Mouse (Mus musculus): ENCODE measurements around the gene Maml1.
A peak's percentile ranks its signal among the peaks of the same experiment; 100 is the strongest.

Maml1 gene

DNA sequence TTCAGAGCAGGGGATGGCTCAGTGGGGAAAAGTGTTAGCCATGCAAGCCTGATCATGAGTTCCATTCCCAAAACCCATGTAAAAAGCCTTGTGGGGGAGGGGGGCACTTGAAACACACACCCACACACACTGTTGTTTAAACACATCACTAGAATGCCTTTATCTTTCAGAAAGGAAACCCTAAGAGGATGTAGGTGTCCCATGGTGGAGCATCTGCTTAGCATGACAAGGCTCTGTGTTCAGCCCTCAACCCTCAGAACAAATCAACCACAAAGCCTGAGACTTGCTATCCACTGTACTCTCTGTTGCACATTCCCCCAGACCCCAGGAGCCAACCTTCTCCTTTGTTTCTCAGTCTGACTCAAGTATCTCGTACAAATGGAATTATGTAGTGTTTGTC lies 12.1 kb downstream of the Maml1 start:
- no peak for DNase-seq (ENCODE audit: low spot score in 2 of 2)

DNA sequence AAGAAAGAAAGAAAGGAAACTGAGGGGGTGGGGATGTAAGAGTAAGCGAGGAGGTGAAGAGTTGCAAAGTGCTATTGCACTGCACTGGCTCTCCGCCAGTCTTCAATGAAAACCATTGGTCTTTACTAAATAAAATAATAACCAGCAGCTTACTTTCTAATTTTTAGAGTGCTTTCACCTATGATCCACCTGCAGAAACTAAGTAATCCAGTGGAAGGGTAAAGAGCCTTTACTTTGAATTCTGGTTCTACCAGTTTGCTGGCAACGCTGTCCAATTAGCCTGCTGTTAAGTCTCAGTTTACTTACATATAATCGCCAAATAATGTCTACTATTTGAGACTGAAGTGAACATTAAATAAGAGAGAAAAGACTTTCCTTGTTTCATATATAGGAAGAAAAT lies 13.1 kb downstream of the Maml1 start:
- no peak for DNase-seq (ENCODE audit: low spot score in 2 of 2)

DNA sequence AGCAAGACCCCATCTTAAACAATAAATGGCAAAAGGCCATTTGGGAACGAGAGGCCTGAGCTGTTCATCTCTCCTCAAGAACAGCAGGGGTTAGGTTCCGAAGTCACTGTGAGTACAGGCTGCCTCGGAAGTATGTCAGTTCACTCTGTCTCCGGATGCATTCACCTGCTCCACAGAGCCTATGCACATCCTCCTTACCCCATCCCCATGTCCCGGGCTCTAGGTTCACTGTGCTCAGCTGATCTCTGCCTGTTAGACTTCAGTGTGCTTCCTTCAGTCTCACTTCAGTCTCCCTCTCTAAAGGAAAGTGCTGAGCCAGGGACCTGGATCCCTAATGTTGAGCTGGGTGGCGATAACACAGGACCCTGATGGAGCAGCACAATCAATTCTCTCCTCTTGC lies 14.4 kb downstream of the Maml1 start:
- no peak for DNase-seq (ENCODE audit: low spot score in 2 of 2)

DNA sequence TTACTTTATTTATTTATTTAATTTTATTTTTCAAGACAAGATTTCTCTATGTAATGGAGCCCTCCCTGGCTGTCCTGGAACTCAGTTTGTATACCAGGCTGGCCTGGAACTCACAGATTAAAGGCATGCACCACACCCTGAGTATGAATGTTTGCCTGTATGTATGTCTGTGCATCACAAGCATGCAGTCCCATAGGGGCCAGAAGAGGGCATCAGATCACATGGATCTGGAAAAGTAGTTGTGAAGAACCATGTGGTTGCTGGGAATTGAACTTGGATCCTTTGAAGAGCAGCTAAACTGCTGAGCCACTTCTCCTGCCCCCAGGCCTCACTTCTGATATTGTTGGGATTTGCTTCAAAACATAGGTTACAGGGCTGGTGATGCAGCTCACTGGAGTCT lies 15.1 kb downstream of the Maml1 start:
- no peak for DNase-seq (ENCODE audit: low spot score in 2 of 2)

DNA sequence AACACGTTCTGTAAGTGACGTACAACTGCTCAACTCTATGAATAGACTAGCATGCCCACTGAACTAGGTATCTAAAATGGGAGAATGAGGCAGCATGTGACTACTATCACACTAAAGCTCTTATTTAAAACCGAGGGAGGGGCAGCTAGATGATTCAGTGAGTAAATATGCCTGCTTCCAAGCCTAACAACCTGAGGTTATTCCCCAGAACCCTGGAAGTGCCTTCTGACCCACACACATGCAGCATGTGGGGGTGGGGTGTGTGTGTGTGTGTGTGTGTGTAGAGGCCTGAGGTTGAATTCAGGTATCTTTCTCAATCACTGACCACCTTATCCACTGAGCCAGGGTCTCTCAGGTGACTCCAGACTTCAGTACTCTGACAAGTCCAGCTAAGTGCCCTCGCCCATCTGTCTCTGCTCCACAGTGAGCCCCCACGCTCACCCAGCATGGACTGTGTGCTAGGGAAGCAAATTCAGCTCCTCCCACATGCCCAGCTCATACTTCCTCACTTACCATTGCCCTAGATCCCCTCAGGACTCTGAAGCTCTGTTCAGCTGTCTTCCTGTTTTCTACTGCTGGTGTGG lies 16.5 kb downstream of the Maml1 start:
- peak in 1 of 2 experiments; percentile 38 for DNase-seq (ENCODE audit: low spot score in 2 of 2)

DNA sequence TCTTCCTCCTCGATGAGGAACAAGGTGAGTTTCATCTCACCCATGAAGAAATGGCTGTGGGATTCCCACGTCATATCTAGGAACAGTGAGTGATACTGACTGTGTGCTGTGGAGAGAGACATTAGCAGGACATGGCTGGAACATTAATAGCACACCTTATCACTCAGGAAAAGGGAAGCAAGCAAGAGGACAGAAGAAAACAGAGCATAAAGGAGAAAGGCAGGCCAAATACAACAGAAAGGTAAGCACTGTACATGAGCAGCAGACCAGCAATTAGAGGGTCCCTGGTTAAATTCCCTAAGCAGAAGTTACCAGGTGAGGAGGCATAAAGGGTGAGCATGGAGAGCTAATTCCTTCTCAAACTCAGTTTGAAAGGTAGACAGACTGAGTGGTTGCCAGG lies 17.0 kb downstream of the Maml1 start:
- peak in 1 of 2 experiments; percentile 9 for DNase-seq (ENCODE audit: low spot score in 2 of 2)

DNA sequence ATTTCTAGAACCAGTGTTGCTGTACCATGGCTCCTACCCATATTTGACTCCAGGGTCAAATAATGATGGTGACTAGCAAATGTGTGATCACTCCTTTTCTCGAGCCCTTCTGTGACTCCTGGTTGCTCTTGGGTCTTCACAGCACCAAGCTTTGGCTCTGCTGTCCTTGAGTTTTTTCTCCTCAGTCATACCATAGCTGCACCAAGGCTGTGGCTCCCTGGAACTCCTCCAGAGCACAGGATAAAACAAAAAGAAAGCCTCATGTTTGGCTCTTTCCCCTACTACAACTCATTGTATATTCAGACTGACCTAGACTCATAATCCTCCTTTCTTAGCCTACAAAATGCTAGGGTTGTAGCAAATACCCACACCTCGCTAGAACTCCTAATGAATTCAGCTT lies 19.3 kb downstream of the Maml1 start:
- peak in 1 of 2 experiments; percentile 13 for DNase-seq (ENCODE audit: low spot score in 2 of 2)

DNA sequence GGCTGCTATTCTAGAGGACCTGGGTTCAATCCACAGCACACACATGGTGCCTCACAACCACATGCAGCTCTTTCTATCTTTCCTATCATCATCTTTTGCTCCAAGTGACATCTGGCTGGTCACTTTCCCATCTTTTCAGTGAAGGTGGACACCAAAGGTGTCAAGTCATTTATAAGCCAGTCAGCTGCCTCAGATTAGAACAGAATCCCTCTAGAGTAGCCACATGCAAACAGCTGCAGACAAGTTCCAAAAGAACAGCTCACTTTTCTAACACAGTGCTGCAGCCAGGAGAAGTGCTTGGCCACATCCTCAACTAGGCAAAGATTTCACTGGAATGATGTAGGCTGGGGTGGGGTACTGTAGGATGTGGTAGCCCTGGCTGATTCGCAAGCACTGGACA lies 22.2 kb downstream of the Maml1 start:
- no peak for DNase-seq (ENCODE audit: low spot score in 2 of 2)

DNA sequence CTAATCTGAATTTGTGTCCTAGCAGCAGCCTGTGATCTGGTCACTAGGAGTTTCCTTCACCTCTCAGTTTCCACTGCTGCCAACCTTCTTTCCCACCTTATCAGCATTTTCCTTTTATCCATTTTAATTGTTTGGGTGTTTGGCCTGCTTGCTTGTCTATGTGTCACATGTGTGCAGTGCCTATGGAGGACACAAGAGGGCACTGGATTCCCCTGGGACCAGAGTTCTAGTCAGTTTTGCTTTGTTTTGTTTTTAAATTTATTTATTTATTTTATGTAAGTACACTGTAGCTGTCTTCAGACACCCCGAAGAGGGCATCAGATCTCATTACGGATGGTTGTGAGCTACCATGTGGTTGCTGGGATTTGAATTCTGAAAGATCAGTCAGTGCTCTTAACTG lies 22.9 kb downstream of the Maml1 start:
- no peak for DNase-seq (ENCODE audit: low spot score in 2 of 2)

DNA sequence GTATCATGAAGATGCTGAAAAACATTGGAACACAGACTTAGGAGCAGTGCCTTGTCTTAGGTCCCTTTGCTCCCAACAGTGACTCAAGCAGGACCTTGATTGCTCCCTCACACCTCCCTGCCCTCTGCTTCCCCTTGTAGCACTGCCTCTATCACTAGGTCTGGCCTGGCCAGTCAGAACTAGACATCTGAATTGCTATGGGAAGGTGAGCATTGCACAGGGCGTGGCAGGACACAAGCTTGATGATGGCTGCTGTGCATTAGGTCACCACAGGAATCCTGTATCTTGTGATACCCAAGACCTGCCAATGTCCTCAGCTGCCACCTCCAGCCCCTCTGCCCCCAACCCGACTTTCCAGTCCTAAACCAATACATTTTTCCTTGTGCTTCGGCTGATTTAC lies 25.1 kb downstream of the Maml1 start:
- DNase-seq (ENCODE audit: low spot score in 2 of 2), result no peak

DNA sequence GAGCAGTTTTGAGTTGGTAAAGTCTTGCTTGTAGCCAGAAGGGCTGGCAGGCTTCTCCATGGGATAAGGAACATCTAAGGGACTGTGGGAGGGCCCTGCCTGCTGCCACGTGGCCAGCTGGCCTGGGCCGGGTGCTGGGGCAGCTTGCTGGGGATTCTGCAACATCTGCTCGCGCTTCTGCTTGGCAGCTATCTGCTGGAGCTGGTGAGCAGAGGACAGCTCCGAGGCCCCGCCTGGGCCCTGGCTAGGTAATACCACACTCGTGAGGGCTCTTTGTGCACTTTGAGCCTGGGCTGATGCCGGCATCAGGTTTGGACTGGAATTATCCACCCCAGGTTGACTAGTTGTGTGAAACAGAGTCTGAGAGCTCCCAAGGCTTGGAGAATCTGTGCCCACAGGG lies 26.2 kb downstream of the Maml1 start:
- no peak for DNase-seq (ENCODE audit: low spot score in 2 of 2)

DNA sequence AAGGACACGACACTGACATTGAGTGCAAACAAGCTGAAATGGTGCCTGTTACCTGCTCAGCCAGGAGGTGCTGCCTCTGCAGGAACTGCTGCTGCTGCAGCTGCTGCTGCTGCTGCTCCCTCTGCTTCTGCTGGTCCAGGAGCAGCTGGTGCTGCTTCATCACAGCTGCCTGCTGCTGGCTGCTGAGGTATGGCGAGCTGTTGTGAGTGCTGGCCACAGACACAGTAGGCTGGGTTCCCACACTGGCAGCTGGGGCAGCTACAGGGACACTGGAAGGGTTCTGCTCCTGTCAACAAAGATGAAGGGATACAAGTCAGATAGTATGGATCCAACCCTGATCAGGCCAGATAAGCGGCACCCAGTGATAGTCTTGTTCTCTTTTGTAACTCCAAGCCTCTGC lies 28.9 kb downstream of the Maml1 start:
- DNase-seq (ENCODE audit: low spot score in 2 of 2), result no peak

DNA sequence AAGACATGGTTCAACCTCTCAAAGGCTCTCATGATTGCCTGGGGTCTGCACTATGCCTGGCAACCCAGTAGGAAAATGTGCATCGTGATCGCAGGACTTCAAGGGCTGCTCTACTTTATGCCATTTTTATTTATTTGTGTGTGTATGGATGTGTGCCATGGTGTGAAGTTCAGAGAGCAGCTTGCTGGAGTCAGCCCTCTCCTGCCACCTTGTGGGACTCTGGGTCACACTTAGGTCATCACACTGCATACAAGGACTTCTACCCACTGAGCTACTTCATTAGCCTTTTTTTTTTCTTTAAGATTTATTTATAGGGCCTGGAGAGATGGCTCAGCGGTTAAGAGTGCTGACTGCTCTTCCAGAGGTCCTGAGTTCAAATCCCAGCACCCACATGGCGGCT lies 30.1 kb downstream of the Maml1 start:
- no peak for DNase-seq (ENCODE audit: low spot score in 2 of 2)

DNA sequence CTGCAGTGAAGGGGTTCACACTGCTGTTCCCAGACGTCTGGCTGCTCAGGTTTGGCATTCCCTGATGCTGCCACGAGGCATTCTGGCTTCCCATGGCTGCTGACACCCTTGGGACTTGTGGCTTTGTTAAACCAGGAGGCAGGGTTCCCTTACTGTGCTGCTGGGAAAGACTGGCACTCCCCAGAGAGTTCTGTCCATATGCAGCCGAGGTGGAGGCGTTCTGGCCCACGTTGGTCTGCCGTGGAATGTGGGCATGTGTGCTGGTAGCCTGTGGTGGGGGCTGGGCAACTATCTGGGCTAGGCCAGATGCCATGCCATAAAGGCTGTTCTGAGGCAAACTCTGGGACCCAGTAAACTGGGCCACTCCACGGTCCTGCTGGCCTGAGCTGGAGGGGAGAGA lies 33.8 kb downstream of the Maml1 start:
- no peak for DNase-seq (ENCODE audit: low spot score in 2 of 2)

DNA sequence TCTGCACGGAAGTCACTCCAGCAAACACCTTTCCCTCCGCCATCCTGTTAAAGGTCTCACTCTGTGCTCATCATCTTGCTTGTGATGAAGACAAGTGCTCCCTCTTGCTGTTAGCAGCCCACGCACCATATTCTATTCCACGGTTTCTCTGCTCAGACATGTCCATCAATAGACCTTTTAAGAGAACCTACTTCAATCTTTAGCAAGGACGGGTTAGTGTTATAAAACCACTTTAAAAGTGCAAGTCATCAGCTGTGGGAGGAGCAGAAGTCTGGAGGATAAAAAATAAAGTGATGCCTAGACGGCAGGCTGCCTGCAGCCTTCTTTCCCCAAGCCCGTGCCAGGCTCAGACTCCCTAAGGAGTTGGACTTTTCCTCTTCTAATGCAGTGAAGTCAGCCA lies 35.5 kb downstream of the Maml1 start:
- no peak for DNase-seq (ENCODE audit: low spot score in 2 of 2)

DNA sequence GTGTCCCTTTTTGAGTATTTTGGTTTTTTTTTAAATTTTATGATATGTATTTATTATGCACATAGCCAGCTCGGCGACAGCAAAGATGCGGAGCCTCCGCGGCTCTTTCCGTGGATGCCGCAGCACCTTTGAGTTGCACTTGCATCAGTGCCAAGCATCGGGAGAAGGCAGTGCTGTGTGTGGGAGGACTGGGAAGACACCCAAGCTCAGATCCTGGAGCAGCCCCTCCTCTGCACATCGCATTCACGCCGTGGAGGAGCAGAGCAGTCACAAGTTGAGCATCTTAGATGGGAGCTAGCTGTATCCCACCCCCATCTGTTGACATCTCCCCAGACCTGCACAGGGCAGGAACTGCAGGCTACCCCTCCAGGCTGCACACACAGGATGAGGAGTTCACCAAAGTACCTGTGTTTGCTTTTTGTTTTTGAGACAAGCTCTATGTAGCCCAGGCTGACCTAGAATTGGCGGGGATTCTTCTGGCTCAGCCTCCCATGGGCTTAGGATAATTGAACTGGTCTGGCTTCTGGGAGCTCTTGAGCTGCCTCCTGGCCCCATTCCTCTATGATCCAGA lies 38.0 kb downstream of the Maml1 start:
- peak; percentile 91 to 93 for DNase-seq (ENCODE audit: low spot score in 2 of 2)

DNA sequence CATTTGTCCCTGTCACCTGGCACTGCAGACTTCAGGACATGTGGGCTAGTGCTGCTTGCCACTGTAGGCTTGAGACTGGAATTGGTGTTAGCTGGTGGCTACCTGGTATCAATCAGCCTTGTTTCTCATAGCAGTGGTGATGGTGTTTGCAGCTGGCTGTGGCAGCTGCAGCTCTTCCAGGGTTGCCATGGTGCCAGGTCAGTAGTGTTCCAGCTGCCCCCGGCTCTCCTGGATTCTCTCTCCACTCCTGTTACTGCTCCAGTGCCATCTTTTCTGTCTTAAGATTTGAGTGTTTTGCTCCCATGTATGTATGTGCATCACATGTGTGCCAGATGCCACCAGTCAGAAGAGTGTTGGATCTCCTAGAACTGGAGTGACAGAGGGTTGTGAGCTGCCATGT lies 38.7 kb downstream of the Maml1 start:
- no peak for DNase-seq (ENCODE audit: low spot score in 2 of 2)

DNA sequence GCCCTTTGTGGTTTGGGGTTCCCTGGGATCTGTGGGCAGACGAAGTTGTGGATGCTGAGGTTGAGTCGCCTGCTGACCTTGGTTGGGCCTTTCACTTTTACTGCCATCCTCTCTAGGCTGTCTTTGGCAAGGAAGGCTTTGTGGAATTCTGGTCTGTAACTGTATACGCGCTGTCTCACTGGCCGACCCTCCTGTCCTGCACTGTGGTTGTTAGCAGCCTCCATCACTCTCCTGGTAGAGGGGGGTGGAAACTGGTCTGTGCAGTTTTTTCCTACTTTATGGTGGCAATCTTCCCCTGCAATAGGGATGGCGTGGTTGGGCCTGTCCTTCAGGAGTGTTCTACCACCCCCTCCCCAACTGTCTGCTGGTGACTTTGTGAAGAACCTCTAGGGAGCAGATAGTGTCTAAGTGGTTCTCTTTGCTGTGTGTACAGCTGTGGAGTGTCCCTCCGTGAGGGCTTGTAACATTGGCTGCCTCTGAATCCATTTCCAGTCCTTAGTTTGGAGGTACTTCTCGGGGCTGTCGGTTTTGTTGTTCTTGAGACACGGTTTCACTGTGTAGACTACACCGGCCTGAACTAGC lies 39.3 kb downstream of the Maml1 start:
- no peak for DNase-seq (ENCODE audit: low spot score in 2 of 2)

DNA sequence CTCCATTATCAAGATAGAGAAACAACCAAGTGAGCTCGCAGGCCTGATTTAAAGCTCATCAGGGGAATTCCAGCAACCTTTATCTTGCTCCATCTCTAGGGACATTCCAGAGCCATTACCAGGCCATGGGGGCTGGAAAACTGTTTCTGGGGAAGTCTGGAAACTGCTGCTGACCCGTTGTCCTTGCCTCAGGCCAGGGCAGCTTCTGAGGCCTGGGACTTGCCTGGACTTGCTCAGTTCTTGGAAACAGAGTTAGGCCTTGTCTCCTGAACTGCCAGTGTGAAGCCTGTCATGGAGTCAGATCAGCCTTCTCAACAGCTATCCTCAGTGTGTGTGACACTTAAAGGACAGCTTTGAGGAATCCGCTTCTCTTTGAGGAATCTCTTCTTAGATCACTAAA lies 39.9 kb downstream of the Maml1 start:
- no peak for DNase-seq (ENCODE audit: low spot score in 2 of 2)

DNA sequence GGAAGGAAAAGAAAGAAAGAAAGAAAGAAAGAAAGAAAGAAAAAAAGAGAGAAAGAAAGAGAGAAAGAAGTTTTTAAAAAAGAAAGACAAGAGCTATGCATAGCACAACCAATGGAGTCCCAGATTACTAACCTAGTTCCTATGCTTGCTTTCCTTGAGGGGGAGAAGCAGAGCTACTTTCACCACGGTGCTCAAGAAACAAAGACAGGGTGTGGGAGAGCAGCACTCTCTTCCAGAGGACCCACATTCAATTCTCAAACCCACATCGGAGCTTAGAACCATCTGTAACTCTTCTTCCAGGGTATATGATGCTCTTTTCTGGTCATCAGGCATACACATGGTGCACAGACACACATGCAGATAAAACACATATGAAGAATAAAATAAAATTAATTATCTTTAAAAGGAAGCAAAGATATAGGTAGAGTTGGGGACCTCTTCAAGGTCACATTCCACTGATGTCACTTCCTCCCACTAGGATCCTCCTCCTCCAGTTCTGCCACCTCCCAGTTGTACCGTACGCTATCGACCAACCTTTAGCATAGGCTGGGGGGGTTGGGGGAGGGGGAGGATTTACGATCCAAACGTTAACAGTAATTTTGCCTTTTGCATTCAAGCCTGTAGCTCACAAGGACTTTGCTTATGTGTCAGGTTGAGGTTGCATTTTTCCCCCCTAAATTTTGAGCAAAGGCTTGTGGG lies 43.5 kb downstream of the Maml1 start:
- no peak for DNase-seq (ENCODE audit: low spot score in 2 of 2)

DNA sequence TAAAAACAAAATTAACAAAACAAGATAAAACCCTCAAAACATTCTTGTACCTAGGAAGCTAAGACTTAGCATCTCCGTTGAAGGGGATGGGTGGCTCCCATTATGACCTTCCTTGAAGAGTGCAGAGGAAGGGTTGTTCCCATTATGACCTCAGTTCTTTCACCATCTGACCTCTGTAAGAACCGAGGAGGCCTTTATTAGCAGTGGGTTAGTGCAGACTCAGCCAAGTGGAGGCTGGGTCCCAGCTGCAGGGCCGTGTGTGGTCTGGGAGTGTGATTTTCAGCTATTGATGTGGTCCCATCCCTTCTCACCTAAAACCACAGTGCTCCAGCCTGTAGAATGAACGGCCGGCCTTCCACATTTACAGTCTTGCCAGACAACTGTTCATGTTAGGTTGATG lies 46.8 kb downstream of the Maml1 start:
- no peak for DNase-seq (ENCODE audit: low spot score in 2 of 2)

DNA sequence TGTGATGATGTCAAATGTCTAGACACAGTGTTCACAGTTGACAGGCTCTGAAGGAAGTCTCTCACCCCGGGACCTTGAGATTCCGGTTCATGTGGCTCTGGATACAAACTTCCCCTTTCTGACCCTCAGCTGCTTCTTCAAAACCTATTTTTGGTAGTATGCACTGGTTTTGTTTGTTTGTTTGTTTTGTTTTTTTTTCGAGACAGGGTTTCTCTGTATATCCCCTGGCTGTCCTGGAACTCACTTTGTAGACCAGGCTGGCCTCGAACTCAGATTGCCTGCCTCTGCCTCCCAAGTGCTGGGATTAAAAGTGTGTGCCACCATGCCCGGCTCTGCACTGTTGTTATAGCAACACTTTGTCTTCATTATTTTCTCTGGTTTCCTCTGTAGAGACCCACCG lies 48.2 kb downstream of the Maml1 start:
- DNase-seq (ENCODE audit: low spot score in 2 of 2), result no peak

DNA sequence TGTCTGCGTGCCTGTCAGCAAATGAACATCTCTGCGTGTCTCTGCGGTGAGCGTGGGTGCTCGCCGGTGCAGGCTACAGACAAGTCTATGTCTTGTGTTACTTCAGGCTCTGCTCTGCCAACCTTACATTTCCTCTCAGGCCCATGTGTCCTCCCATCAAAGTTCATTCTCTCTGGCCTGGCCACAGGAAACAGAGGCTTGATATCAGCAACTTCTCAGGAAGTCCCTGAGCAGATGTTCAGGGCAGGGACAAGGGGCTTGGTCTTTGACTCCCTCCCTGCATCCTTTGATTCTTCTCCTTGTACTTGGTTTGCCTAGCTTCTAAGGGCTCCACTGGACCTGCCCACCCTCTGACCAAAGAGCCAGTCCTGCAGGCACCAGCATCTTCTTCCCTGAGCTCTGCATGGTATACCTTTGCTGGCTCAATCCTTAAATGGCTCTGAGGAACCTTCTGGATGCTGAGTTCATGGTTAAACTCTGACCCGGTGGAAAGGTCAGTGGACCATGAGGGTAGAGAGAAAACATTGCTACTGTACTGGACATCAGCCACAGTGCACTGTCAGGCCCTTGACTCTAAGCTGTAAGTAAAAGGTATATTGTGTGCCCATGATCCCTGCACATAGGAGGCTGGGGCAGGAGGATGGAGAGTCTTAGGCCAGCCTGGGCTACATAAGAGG lies 51.7 kb downstream of the Maml1 start:
- DNase-seq (ENCODE audit: low spot score in 2 of 2), result peak; percentile 39 to 46
